Mouse (Mus musculus) neutrophil, adult 5-6 weeks (primary cell): ENCODE data around the gene H2-M5. TPM values are rescaled to one million over a fixed set of nuclear protein-coding genes. Genes with fewer than 3 reads are reported as not detected.

ENCODE experiments used
- ATAC-seq: fragments of 151-379, 151-347 bp; 2 replicates; pipeline ENCODE4 v1.8.0; 2017; ENCODE audit warnings: mild to moderate bottlenecking, moderate TSS enrichment; ENCODE audit not compliant: insufficient number of reproducible peaks, poor library complexity, low FRiP score, severe bottlenecking; ENCODE audit errors: extremely low read depth
- total RNA-seq: library from RNA; stranded (forward); fragments of 200-1000 nt; gene quantifications from 2 replicates; pipeline ENCODE4 v1.2.3, GENCODE M21; 2017

The H2-M5 gene
- total RNA-seq, 1 experiment from 2014 or later: not detected

GRCm38 (mm10) chr17:36957999-36958743 is 31.2 kb downstream of the H2-M5 start, which contains the start of the genes Znrd1 and Znrd1as:
TSS of gene Znrd1 (minus strand) at chr17:36958559.
TSS of gene Znrd1as (plus strand) at chr17:36958592.
- ATAC-seq: peak; percentile 93

DNA sequence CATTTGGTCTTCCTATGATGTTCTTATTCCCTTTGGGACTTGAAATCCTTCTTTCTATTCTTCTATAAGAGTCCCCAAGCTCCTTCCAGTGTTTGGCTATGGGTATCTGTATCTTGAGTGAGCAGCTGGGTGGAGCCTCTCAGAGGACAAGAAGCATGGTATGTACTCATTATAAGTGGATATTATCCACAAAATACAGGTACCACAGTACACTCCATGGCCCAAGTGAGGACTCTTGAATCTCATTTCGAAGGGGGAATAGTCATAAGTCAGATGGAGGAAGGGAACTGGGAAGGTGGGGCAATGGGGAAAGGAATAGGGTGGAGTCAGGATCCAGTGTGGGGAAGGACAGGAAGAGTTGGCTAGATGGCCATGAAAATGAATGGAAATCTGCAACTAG is 36.3 kb downstream of the H2-M5 start:
- ATAC-seq: no peak

DNA sequence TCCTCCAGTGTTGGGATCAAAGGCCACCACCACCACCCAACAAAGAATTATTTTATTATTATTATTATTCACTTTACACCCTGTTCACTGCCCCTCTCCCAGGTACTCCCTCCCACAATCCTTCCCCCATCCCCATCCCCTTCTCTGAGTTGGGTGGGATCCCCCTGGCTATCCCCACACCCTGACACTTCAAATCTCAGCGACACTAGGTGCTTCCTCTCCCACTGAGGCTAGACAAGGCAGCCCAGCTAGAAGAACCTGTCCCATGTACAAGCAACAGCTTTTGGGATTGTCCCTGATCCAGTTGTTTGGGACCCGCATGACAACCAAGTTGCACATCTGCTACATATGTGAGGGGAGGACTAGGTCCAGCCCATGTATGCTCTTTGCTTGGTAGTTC is 36.7 kb downstream of the H2-M5 start:
- no peak for ATAC-seq

DNA sequence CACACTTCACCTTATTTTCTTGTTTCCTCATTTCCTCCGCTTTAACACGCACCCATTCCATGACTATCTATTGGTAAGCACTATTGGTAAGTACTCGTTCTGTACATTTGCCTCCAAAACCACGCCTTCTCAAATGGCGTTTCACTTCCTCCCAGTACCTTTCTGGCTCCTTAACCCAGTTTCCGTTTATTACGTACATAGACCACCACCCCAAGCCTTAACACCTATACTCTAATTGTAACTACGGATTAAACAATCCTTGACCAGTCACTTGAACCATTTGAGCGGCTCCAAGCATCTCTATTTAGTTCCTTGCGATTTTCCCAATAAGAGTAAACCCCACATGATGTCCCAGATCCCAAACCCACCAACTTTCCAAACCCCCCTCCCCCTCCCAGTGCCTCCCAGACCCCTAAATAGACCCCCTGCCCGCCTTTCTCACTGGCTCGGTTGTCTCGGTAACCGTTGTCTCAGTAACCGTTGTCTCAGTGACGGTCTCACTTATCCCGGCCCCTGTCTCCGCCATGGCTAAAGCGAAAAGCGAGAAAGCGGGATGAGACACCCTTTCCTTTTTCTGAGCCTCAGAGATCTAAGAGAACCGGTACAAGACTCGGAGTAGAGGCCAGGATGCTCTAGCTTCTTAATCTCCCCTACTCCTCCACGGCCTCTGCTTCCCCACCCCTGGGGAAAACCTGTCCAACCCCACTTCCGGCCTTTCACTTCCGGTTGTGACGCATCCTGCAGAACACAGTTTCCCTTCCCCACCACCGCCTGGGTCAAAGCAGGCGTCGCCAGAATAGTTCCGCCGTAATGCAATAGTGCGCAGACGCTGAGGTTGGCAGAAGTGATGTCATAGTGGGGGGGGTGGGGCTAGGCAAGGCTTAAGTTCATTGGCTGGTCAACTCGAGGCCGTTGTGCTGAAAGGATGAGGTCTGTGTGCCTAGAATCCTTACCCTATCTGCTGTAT is 38.1 kb downstream of the H2-M5 start, which contains the start of gene Ppp1r11:
Gene Ppp1r11 (minus strand): TSS at position 761 of the 967 bp plus-strand sequence.
- peak; percentile 94 for ATAC-seq

GRCm38 (mm10) chr17:36949265-36949664 is 40.1 kb downstream of the H2-M5 start:
- no peak for ATAC-seq

DNA sequence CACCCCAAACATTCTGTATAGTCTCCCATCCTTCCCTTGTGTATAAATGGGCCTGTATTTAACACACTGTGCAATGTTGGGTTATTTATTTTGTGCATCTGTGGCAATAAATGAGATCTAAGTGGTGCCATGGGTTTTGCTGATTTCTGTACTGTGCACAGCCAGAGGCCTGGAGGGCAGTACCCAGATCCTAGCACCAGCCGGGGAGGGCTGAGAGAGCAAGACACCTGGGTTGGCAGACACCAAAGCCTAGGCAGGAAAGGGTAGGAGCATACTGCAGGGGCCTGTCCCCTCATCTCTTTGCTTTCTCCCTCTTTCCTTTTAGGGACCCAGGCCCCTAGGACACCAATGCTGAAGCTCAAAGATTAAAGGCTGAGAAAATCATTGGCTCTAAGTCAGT is 41.1 kb downstream of the H2-M5 start:
- ATAC-seq: no peak

DNA sequence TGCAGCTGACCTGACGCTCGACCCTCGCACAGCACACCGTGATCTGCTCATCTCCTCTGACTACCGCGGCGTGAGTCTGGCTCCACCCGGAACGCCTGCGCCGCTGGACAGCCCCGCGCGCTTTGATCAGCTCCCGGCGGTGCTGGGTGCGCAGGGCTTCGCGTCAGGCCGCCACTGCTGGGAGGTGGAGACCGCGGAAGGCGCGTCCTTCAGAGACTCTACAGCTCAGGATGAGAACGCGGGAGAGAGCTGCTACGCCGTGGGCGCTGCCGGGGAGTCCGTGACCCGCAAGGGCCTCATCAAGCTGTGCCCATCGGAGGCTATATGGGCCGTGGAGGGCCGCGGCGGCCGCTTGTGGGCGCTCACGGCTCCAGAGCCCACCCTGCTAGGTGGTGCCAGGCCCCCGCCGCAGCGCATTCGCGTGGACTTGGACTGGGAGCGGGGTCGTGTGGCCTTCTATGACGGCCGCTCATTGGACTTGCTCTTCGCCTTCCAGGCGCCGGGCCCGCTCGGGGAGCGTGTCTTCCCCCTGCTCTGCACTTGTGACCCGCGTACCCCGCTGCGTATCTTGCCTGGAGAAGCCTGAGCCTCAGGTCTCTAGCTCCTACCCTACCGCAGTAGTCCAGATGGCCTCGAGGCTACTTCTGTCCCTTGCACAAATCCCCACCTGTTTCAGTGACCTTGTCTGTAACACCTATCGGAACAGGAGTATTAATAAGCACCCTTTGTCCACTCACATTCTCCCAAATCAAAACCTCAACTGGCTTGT is 42.1 kb downstream of the H2-M5 start:
- no peak for ATAC-seq

GRCm38 (mm10) chr17:36944121-36944775 is 45.1 kb downstream of the H2-M5 start:
- no peak for ATAC-seq

DNA sequence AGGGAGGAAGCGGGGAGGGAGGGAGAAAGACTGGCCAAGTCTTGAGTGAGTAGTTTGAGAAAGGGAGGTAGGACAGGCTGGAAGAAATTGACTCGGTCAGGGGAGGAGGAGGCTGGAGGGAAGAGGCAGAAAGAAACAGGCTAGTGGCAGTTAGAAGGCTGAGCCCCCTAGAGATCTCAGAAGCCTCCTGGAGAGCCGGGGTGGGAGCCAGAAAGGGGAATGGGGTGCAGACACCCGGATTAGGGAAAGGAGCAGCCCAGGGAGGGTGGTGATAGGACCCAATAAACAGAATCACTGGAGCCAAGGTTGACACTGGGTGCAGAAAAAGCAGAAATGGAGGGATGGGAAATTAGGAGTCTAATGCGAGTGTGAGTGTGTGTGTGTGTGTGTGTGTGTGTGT is 45.6 kb downstream of the H2-M5 start:
- ATAC-seq: no peak

DNA sequence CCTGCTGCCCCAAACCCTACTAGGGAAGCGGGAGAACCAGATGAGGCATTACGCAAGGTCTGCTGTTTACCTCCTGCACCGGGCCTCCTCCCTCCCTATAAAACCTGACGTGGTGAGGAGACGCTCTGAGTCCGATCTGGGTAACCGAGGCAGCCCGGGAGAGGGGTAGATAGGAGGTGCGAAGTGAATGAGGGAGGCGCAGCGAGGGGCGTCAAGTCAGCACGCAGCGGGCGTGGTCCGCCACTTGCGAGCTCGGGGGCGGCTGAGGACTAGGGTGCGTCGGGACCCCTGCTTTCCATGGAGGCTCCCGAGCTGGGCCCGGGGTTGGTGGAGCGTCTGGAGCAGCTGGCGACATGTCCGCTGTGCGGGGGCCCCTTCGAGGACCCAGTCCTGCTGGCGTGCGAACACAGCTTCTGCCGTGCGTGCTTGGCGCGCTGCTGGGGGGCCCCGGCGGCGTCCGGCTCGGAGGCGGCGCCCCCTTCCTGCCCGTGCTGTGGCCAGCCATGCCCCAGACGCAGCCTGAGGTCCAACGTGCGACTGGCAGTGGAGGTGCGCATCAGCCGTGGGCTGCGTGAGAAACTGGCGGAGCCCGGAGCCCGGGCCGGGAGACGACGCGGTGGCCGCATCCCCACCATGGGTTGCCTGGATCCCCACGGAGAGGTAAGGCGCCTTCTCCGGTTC is 46.4 kb downstream of the H2-M5 start, which contains the start of gene Rnf39:
Gene Rnf39 (plus strand): TSS at position 128 of the 681 bp plus-strand sequence.
- ATAC-seq: no peak

- ATAC-seq: peak; percentile 31; the same call in 1 of the 2 replicates
Observed at GRCm38 (mm10) chr17:36942391-36942790, 46.9 kb downstream of the H2-M5 start.

GRCm38 (mm10) chr17:36938056-36938455 is 51.3 kb downstream of the H2-M5 start:
- no peak for ATAC-seq

Other genes with a start within 250 kb of the H2-M5 start
- not detected in 2 replicates for gene H2-M10.5, start 216.6 kb downstream of the H2-M5 start, total RNA-seq
- not detected in 2 replicates for gene H2-M10.6, start 177.4 kb downstream of the H2-M5 start, total RNA-seq
- gene Trim26, start 152.4 kb downstream of the H2-M5 start, total RNA-seq: 81.9 and 95.2 TPM in 2 replicates
- gene Trim15, start 122.3 kb downstream of the H2-M5 start, total RNA-seq: not detected in 2 replicates
- 4.7 and 6.0 TPM in 2 replicates for gene Trim10, start 120.0 kb downstream of the H2-M5 start, total RNA-seq
- gene Trim40, start 99.4 kb downstream of the H2-M5 start, total RNA-seq: not detected in 2 replicates
- gene Trim31, start 91.4 kb downstream of the H2-M5 start, total RNA-seq: not detected in 2 replicates
- gene Rnf39, start 46.6 kb downstream of the H2-M5 start, total RNA-seq: 0.98 and 1.2 TPM in 2 replicates
- 91.1 and 104 TPM in 2 replicates for gene Ppp1r11, start 37.8 kb downstream of the H2-M5 start, total RNA-seq
- 28.3 and 34.6 TPM in 2 replicates for gene Znrd1, start 31.0 kb downstream of the H2-M5 start, total RNA-seq
- 6.0 and 6.1 TPM in 2 replicates for gene Znrd1as, start 30.9 kb downstream of the H2-M5 start, total RNA-seq
- 0.58 TPM in 1 of 2 replicates, not detected in the other for gene 2410137M14Rik, start 8.3 kb downstream of the H2-M5 start, total RNA-seq
- not detected in 2 replicates for gene Zfp57, start 11.6 kb upstream of the H2-M5 start, total RNA-seq
- gene Mog, start 33.9 kb upstream of the H2-M5 start, total RNA-seq: not detected in 2 replicates
- 34.7 and 38.2 TPM in 2 replicates for gene Gabbr1, start 56.4 kb upstream of the H2-M5 start, total RNA-seq
- 0.12 TPM in 1 of 2 replicates, not detected in the other for gene Olfr90, start 99.0 kb upstream of the H2-M5 start, total RNA-seq
- gene Olfr91, start 108.7 kb upstream of the H2-M5 start, total RNA-seq: not detected in 2 replicates
- gene Olfr92, start 130.6 kb upstream of the H2-M5 start, total RNA-seq: not detected in 2 replicates
- gene Olfr93, start 172.0 kb upstream of the H2-M5 start, total RNA-seq: not detected in 2 replicates
- not detected in 2 replicates for gene Ubd, start 204.4 kb upstream of the H2-M5 start, total RNA-seq
- not detected in 2 replicates for gene Olfr94, start 211.5 kb upstream of the H2-M5 start, total RNA-seq
- not detected in 2 replicates for gene Olfr95, start 223.6 kb upstream of the H2-M5 start, total RNA-seq
- gene Olfr96, start 230.6 kb upstream of the H2-M5 start, total RNA-seq: not detected in 2 replicates
- gene Olfr97, start 247.8 kb upstream of the H2-M5 start, total RNA-seq: not detected in 2 replicates